Mouse (Mus musculus): ENCODE measurements around the gene Gtf2e1.

Gtf2e1 gene

GRCm38 (mm10) chr16:37539611-37540580 lies at the start of gene Gtf2e1, which contains the start of gene Rabl3:
TSS of gene Gtf2e1 (minus strand) at chr16:37539789.
TSS of gene Rabl3 (plus strand) at chr16:37539885.
- in situ Hi-C loops (cut with MboI; ENCODE audit: low sequenced_read_pairs), result no loop called here

DNA sequence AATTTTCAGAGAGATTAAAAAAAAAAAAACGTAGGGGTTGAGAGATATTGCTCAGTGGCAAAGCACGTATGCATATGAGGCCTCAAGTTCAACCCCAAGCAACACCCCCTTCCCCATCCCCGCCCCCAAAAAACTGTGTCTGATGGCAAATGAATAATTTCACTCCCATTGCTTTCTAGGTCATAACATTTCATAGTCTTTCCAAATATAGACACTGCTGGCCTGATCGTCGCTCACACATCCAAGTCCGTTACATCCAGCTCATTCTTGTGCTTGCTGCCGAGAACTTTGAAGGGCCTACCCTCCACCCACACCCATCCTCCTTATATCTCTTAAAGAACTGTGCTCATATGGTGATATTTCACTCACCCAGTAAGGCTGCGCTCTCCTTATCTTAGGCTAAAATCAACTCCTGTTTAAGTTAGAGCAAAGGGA lies 45.6 kb upstream of the Gtf2e1 start:
- in situ Hi-C loops (cut with MboI; ENCODE audit: low sequenced_read_pairs), result no loop called here

GRCm38 (mm10) chr16:37584218-37585035 lies 44.8 kb upstream of the Gtf2e1 start:
- in situ Hi-C loops (cut with MboI; ENCODE audit: low sequenced_read_pairs), result no loop called here

DNA sequence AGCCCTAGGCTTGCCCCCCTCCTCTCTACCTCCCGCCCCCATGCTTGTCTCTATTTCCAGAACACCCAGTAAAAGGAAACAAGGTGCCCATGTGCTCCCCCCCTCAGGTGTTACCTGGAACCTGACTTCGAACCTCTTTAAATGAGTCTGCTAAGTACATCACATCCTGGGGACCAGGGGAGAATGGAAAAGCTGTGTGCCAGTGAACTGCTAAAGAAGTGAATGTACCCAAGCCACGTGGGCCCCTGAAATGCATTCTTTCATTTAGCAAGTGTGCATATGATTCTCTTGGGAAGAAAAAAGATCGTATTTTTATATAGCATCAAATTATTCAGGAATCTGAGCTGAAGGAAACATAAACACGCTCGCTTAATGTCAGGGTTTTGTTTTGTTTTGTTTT lies 44.2 kb upstream of the Gtf2e1 start:
- in situ Hi-C loops (cut with MboI; ENCODE audit: low sequenced_read_pairs), result no loop called here

- in situ Hi-C loops (cut with MboI; ENCODE audit: low sequenced_read_pairs), result no loop called here
Observed at GRCm38 (mm10) chr16:37583306-37583705, 43.7 kb upstream of the Gtf2e1 start.

- in situ Hi-C loops (cut with MboI; ENCODE audit: low sequenced_read_pairs), result no loop called here
Observed at GRCm38 (mm10) chr16:37581901-37582300, 42.3 kb upstream of the Gtf2e1 start.

DNA sequence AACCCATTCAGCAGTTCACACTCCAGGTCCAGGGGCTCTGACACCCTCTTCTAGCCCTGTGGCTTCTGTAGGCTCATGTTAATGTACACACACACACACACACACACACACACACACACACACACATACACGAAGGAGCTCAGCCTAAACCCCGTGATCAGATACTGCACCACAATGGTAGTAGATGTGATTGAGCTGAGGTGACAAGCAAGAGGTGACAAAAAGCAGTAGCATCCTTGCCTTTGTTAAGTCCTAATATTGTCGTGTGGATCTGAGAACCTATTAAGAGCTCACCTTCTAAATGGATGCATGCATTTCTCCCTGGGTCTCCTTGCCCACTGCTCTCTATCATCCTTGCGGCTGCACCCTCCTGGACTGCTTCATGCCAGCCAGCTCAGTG lies 41.1 kb upstream of the Gtf2e1 start:
- in situ Hi-C loops (cut with MboI; ENCODE audit: low sequenced_read_pairs), result no loop called here

GRCm38 (mm10) chr16:37579994-37580393 lies 40.4 kb upstream of the Gtf2e1 start, which contains the start of gene Hgd:
TSS of gene Hgd (plus strand) at chr16:37580153.
- in situ Hi-C loops (cut with MboI; ENCODE audit: low sequenced_read_pairs), result no loop called here

DNA sequence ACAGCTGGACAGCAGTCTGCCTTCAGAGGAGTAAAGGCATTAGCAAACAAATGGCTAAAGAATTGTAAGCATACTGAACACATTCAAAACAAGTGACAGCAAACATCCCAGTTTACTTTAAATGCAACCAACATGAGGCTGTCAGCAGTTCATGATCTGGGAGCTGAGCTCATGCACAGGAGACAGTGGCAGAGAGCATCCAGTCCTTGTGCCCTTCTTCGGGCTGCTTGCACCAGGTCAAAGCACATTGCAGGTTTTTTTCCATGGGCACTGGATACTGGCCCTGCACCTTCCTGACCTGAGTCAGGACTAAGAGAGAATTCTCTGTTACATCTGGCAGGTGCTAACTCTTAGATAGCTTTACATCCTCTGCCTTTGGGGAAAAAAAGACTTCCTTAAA lies 40.0 kb upstream of the Gtf2e1 start:
- in situ Hi-C loops (cut with MboI; ENCODE audit: low sequenced_read_pairs), result no loop called here

- in situ Hi-C loops (cut with MboI; ENCODE audit: low sequenced_read_pairs), result no loop called here
Observed at GRCm38 (mm10) chr16:37575325-37575724, 35.7 kb upstream of the Gtf2e1 start.

DNA sequence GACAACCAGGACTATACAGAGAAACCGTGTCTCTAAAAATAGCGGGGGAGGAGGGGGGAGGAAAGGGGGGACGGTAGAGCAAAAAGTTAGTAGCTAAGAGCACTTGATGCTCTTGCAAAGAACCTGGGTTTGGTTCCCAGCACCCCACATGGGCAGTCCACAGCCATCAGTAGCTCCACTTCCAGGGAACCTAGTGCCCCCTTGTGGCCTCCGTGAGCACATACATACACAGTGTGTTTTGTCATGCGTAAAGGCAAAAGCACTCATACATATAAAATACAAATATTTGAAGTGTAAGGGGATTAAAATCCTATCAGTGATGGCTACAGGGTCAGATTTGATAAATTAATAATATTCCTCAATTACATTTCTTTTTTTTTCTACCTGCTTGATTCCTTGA lies 33.5 kb upstream of the Gtf2e1 start:
- in situ Hi-C loops (cut with MboI; ENCODE audit: low sequenced_read_pairs), result no loop called here

DNA sequence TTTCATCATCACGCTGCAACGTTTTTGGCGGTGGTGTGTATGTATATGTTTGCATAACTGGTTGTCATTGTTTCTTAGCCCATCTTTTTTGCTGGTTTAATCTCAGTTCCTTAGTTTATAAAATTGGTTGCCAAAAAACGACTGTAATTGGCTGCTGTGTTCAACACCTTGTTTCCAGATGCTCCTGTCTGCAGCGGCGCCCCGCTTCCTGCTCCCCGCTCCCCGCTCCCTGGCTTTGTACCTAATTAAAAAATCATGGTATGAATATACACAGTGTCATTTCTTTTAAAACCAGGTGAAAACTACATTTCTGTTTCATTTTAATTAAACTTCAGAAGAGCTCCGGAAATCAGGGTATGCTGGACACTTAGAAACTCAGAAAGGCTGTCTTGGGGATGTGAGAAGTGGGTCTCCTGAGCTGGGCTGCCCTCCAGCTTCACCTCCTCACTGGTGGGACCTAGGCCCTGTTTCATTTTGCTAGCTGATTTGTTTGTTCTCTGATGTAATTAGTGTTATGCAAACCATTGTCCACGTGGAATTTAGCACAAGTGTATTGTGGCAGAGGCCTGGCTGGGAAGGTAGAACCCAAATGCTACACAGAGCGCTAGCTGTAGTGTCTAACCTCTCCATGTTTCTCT lies 32.6 kb upstream of the Gtf2e1 start:
- in situ Hi-C loops (cut with MboI; ENCODE audit: low sequenced_read_pairs), result no loop called here

- in situ Hi-C loops (cut with MboI; ENCODE audit: low sequenced_read_pairs), result no loop called here
Observed at GRCm38 (mm10) chr16:37571554-37571953, 32.0 kb upstream of the Gtf2e1 start.

DNA sequence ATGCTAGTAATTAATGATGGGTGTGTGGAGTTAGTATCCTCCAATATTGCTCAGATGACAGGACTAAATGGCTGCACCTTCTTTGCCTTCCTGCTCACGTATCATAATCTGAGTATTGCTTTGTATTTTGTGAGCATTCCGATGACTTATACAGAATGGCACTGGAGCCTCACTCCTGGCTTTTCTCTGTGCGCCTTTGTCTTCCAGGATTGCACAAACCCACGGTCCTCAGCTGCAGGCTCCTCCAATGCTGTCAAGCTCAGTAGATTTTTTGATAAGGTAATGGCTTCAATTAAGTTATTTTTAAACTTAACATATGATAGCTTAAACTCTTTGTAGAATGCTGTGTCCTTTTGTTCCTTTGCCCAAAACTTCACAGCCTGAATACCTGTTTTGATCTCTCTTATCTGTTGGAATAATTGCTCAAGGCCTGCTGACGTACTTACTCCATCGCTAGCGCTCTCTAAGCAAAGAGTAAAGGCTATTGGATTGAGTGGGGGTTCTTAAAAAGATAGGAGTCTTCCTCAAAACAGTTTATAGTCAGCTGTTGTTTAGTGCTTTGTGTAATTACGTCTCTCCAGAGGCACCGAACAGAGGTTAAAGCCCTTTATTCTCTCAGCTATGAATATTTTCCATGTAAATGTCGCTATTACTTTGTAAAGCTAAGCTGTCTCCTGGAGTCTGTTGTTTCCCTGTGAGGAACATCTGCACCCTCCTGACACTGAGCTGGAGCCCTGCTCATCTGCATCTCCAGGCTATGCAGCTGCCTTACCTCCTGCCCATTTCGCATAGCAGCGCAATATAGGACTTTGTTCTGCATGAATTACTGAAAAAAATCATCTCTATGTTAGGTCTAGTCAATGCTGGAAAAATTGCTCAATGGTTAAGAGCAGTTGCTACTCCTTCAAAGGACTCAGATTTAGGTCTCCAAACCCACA lies 27.8 kb upstream of the Gtf2e1 start:
- in situ Hi-C loops (cut with MboI; ENCODE audit: low sequenced_read_pairs), result no loop called here

- in situ Hi-C loops (cut with MboI; ENCODE audit: low sequenced_read_pairs), result no loop called here
Observed at GRCm38 (mm10) chr16:37566107-37566506, 26.5 kb upstream of the Gtf2e1 start.

DNA sequence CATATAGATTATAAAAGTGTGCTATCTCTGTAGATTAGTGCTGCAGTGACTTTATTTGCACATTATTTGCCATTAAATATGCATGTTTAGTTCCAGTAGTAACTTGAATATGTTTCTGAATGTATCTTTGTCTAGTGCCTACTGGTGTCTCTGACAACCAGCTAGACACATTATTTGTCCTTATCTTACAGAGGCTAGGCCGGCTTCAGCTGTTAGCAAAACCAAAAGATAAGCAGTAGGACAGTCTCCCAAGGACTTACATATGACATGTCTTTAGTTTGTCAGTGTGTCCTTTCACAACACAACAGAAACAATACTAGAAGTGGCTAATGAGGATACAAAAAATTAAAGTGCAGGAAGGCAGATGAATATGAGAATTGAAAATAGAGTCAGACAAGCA lies 25.5 kb upstream of the Gtf2e1 start:
- in situ Hi-C loops (cut with MboI; ENCODE audit: low sequenced_read_pairs), result no loop called here

DNA sequence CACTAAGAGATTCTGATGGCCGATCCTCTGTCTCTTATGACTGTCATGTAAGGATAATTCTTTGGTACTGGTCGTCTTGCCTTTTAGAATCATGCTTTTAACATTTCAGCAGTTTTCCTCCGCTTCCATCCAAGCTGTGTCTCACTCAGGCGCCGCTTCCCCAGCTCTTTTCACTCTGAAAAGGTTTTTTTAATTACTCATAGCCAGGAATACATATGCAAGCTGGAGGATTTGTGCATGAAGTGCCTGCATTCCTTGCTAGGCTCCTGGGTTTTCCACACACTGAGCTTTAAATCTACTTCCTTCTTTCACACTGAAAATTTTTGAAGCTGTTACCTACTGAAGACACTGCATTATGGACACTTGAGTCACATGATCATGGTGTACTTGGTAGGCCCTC lies 23.4 kb upstream of the Gtf2e1 start:
- in situ Hi-C loops (cut with MboI; ENCODE audit: low sequenced_read_pairs), result no loop called here

DNA sequence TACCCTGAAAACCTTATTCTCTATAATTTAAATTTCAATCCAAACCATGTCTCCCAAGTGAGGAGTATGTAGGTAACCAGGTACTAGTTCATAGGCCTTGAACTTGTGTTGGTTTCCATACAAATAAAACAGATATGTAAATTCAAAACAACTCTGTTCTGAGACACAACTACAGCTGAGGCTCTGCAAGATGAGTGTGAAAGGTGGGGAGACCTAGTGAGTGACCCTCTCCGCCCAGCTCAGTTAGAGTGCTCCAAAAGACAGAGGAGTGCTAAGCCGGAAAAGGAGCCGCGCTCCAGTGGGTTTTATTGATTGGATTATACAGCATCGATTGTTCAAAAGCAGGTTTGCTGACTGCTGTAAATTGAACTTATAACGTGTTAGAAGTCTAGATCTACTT lies 22.8 kb upstream of the Gtf2e1 start:
- in situ Hi-C loops (cut with MboI; ENCODE audit: low sequenced_read_pairs), result no loop called here

DNA sequence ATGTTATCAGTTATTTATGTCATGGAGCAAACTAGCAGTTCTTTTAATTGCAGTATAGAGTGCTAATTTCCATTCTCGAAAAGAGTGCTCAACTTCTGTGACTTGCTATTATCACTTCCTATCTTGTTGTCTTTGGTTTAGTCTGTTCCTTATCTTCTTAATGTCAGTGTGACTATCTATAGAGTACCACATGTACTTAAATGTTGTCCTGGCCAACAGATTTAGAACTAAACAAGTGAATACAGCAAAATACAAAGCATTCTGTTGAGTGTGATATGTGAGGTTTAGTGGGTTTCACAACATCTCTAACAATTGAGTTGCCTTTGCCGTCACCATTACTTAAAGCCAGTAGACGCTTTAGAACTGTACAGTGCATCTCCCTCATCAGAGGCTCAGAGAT lies 13.2 kb upstream of the Gtf2e1 start:
- in situ Hi-C loops (cut with MboI; ENCODE audit: low sequenced_read_pairs), result no loop called here

GRCm38 (mm10) chr16:37550981-37551380 lies 11.4 kb upstream of the Gtf2e1 start:
- in situ Hi-C loops (cut with MboI; ENCODE audit: low sequenced_read_pairs), result no loop called here
